In genomic region chr11:8523344-8524126, GRCm38 (mm10) we compare ENCODE assay signal across 8 mouse cellular contexts.
DNase-seq lines count a peak whose midpoint lies in the region; ATAC-seq and TF ChIP-seq lines count a peak whose summit lies in the region.

No protein-coding gene starts in this region.

- no peaks in the 10 kb centered on the region for H3K27me3 ChIP-seq in lung, embryonic 15.5 days

- DNase-seq in MN1 (ENCODE audit: low spot score): peak; percentile 21
- DNase-seq in cerebellum, adult 8-10 months: peak; percentile 80
- peak; percentile 48 for DNase-seq in forelimb bud, embryonic 11.5 days (ENCODE audit: low read depth, low spot score)
- DNase-seq in heart, postnatal 36 days: peak; percentile 80 to 85
- DNase-seq in layer of hippocampus, adult 2 months (ENCODE audit: low spot score in 2 of 2): peak; percentile 62 to 83
- DNase-seq in ovary, postnatal 36 days (ENCODE audit: low spot score): peak; percentile 76
- peak; percentile 42 for DNase-seq in thymus, postnatal 25 days

- intact Hi-C loops in heart, postnatal 36 days (cut with DNase I): loop anchor here (1.0 to 5.0 kb wide), 2 partner anchors 56 to 99 kb away; no protein-coding TSS in a partner anchor

- peak overlapping the region; percentile 35; the same call in 1 of the 2 replicates for H3K4me3 ChIP-seq in layer of hippocampus, adult 2 months
- H3K4me3 ChIP-seq in lung, embryonic 15.5 days: no peak overlapping the region

- peaks cover 9% of the 10 kb centered on the region; the same call in 1 of the 2 replicates for H3K36me3 ChIP-seq in lung, embryonic 15.5 days

- 30% methylated on average over 10 of the region's 10 CpGs for WGBS in lung, embryonic 15.5 days

- H3K4me2 ChIP-seq in lung, embryonic 15.5 days: no peak overlapping the region

- H3K4me1 ChIP-seq in lung, embryonic 15.5 days: peaks cover 35% of the 10 kb centered on the region

- peak; percentile 11; the same call in 1 of the 2 replicates for ATAC-seq in lung, embryonic 15.5 days (ENCODE audit: borderline replicate concordance, extremely low read depth, low FRiP score, low TSS enrichment)

- TF ChIP-seq CTCF in layer of hippocampus, adult 2 months (conservative IDR thresholded peaks at IDR 0.05): peak; percentile 91

- no peak overlapping the region for H3K9ac ChIP-seq in lung, embryonic 15.5 days

- peak overlapping the region; percentile 75 for H3K27ac ChIP-seq in layer of hippocampus, adult 2 months
- H3K27ac ChIP-seq in lung, embryonic 15.5 days: peak overlapping the region; percentile 92

- no peaks in the 10 kb centered on the region for H3K9me3 ChIP-seq in lung, embryonic 15.5 days

Comparison
In these comparisons a context has a peak if more than half of its experiments do, and no peak if none do; other contexts are left out.
1. DNase-seq: peak in every context shown above with its lines; median percentile 82 in heart, postnatal 36 days; 80 in cerebellum, adult 8-10 months; 76 in ovary, postnatal 36 days; 72 in layer of hippocampus, adult 2 months; 48 in forelimb bud, embryonic 11.5 days; 42 in thymus, postnatal 25 days; 21 in MN1.